Mouse (Mus musculus) kidney, embryonic 16.5 days (tissue): ENCODE measurements at regions not wholly inside any gene's neighbourhood (a gene's known extent, or its start where the extent isn't known, plus 50 kb on each side); places are given as distances from the start of the nearest gene placed in this dataset.
A peak's percentile ranks its signal among the peaks of the same experiment; 100 is the strongest.

Experiments used
- ATAC-seq: fragments of 200-750 bp; cut with Nextera tagmentation; 2 replicates; pipeline ENCODE4 v1.8.0; 2017; ENCODE audit warnings: moderate TSS enrichment; ENCODE audit not compliant: low FRiP score, low TSS enrichment
- H3K27ac ChIP-seq: fragments of 300-500 bp; sonication (generic); 2 replicates; pipeline ENCODE4 v1.5.1; 2014; ENCODE audit warnings: low read length
- H3K27me3 ChIP-seq: fragments of 300-500 bp; sonication (generic); 2 replicates; pipeline ENCODE4 v1.6.1; 2014; ENCODE audit warnings: low read length, control low read depth, mixed read lengths; ENCODE audit not compliant: insufficient read depth
- H3K36me3 ChIP-seq: fragments of 300-500 bp; sonication (generic); 2 replicates; pipeline ENCODE4 v1.6.1; 2014; ENCODE audit warnings: low read length, control low read depth, mixed read lengths; ENCODE audit not compliant: insufficient read depth
- H3K4me1 ChIP-seq: fragments of 300-500 bp; sonication (generic); 2 replicates; pipeline ENCODE4 v1.6.1; 2014; ENCODE audit warnings: low read length, control low read depth, mixed read lengths; ENCODE audit not compliant: insufficient read depth
- H3K4me2 ChIP-seq: fragments of 300-500 bp; sonication (generic); replicated peaks from 2 replicates; pipeline ENCODE4 v1.6.1; 2014; ENCODE audit warnings: low read depth, low read length
- H3K4me3 ChIP-seq: fragments of 300-500 bp; sonication (generic); 2 replicates; pipeline ENCODE4 v1.5.1; 2014; ENCODE audit warnings: mild to moderate bottlenecking, low read length
- H3K9ac ChIP-seq: fragments of 300-500 bp; sonication (generic); replicated peaks from 2 replicates; pipeline ENCODE4 v1.6.1; 2014; ENCODE audit warnings: low read length
- H3K9me3 ChIP-seq: fragments of 300-500 bp; sonication (generic); 2 replicates; pipeline ENCODE4 v1.6.1; 2016; ENCODE audit warnings: low read length, control low read depth
- WGBS: fragments of 180-500 bp; shearing (Covaris S2); extraction: QIAGEN DNeasy Blood & Tissue Kit; methylation state at CpG from one replicate; pipeline ENCODE4 v1.1.7; 2014; 5-methylcytosine and 5-hydroxymethylcytosine counted together

DNA sequence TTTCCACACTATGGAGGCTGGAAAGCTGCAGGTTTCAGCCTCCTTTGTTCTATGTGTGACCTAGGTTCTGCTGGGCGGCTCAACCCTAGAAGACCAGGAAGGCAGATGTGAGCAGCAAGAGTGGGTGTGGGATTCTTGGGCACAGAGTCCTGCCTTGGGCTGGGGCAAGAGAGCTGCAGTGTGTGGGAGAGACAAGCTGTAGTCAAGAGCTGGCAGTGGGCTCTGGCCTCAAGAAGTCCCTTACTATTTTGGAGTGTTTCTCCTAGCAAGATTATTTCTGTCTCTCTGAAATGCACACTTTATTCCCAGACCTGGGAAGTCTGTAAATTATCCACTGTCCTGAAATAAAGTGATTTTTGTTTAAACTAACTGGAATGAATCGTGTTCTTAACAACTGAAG lies 211.5 kb downstream of the Nedd1 start:
- WGBS: 69% methylated on average over 2 of the region's 2 CpGs
- no peak overlapping the region for H3K4me3 ChIP-seq
- no peak overlapping the region for H3K4me2 ChIP-seq
- H3K9ac ChIP-seq: no peak overlapping the region
- H3K27me3 ChIP-seq: no peaks in the 10 kb centered on the region
- no peak overlapping the region for H3K27ac ChIP-seq
- no peaks in the 10 kb centered on the region for H3K36me3 ChIP-seq
- H3K4me1 ChIP-seq: no peaks in the 10 kb centered on the region
- ATAC-seq: no peak
- no peaks in the 10 kb centered on the region for H3K9me3 ChIP-seq

DNA sequence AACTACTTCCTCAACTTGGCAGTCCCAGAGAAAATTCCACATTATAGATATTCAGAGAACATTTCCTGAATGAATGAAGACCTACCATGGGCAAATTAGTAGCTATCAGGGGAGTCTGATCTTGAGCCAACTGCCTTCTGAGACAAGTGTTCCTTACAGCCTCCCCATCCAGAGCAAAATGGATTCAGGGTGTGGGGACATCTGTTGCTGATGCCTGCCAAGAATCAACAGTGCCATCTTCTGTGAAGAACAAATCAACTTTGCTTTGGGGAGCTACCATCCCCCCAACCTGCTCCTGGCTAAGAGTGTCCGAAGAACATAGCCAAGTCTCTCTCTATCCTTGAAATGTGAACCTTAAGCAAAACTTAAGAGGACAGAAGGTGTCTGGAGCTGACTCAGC lies 217.9 kb downstream of the Nedd1 start:
- Histone ChIP-seq H3K4me1 (no peaks in the 10 kb centered on the region), H3K27me3 (no peaks in the 10 kb centered on the region), H3K9ac (no peak overlapping the region), H3K4me3 (no peak overlapping the region), H3K36me3 (no peaks in the 10 kb centered on the region), H3K27ac (no peak overlapping the region), H3K4me2 (no peak overlapping the region), H3K9me3 (no peaks in the 10 kb centered on the region)
- no peak for ATAC-seq
- WGBS: 91% methylated on average over 1 of the region's 1 CpGs

DNA sequence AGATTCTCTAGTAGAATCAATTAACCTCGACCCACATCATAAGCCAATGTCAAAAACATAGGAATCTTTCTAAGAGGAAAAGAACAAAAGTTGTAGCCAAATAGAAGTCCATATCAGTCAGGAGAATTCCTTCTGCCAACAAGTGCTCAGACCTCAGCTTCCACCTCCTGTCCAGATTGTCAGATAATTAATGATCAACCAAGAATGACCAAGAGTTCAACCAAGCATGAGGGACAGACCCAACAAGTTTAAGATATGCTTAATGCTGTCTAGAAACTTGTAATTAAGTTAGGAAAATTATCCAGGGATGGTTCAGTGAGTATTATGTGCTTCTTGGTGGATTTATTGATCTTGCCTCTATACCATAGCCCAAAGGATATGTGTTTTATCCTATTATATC lies 238.6 kb downstream of the Nedd1 start:
- Histone ChIP-seq H3K4me1 (no peaks in the 10 kb centered on the region), H3K27me3 (no peaks in the 10 kb centered on the region), H3K4me2 (no peak overlapping the region), H3K9me3 (peaks cover 14% of the 10 kb centered on the region; the same call in 1 of the 2 replicates), H3K9ac (no peak overlapping the region), H3K4me3 (no peak overlapping the region), H3K36me3 (no peaks in the 10 kb centered on the region), H3K27ac (peak overlapping the region; percentile 46; the same call in 1 of the 2 replicates)
- 50% methylated on average over 1 of the region's 1 CpGs for WGBS
- ATAC-seq: peak; percentile 86

DNA sequence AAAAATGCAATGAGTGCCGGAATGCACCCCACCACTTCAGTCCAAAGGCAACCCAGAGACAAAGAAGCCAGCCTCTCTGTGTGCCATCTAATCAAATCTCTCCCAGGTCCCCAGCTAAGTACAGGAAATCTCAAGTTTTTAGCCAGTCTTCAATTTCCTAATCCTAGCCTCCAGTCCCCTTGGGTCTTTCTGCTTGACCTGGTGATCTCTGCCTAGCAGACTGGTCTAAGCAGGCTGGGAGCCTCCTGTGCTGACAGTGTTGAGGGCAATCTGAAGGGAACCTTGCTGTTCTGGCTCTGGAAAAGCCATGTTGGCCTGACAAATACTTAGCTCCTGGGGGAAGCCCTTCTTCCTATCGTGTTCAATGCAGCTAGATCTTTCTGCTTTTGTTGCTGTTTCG lies 248.9 kb downstream of the Nedd1 start:
- Histone ChIP-seq H3K36me3 (no peaks in the 10 kb centered on the region), H3K4me3 (no peak overlapping the region), H3K4me1 (no peaks in the 10 kb centered on the region), H3K27me3 (no peaks in the 10 kb centered on the region), H3K4me2 (no peak overlapping the region), H3K9me3 (peaks cover 6% of the 10 kb centered on the region), H3K9ac (no peak overlapping the region), H3K27ac (no peak overlapping the region)
- 53% methylated on average over 3 of the region's 3 CpGs for WGBS
- ATAC-seq: no peak

DNA sequence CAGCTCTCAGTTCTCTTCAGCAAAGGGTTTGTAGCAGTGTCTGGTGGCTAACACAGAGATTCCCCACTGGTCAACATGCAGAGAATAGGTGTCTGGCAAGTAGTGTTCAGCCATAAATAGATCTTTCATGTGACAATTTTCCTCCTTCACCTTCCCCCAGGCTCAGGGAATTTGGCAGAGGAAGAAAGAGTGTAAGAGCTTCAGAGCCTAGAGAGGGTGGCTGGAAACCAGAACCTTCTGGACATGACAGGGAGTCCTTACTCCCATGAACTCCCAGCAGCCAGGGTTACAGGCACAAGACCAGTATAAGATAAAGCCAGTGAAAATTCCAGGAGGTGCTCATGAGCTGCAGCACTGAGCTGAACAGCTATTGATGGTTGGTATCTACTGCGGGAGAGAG lies 251.1 kb downstream of the Nedd1 start:
- Histone ChIP-seq H3K4me1 (no peaks in the 10 kb centered on the region), H3K36me3 (no peaks in the 10 kb centered on the region), H3K27ac (no peak overlapping the region), H3K4me3 (no peak overlapping the region), H3K4me2 (no peak overlapping the region), H3K9me3 (peaks cover 6% of the 10 kb centered on the region), H3K9ac (no peak overlapping the region), H3K27me3 (no peaks in the 10 kb centered on the region)
- no peak for ATAC-seq
- 95% methylated on average over 1 of the region's 1 CpGs for WGBS

DNA sequence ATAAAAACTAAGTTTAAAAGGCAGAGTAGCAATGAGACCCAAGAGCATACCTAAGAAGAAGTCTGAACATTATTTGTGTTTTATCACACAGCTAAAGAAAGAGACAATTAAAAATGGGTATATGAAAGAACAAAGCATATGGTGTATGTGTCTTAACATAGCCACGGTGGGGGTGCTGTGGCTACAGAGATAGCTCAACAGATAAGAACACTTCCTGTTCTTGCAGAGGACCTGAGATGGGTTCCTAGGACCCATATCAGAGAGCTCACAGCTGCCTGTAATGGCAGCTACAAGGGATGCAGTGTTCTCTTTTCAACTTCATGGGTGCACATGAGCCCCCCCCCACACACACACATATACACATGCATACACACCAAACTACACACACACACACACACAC lies 267.0 kb downstream of the Nedd1 start:
- Histone ChIP-seq H3K9me3 (no peaks in the 10 kb centered on the region), H3K4me2 (no peak overlapping the region), H3K36me3 (no peaks in the 10 kb centered on the region), H3K4me3 (no peak overlapping the region), H3K27me3 (no peaks in the 10 kb centered on the region), H3K9ac (no peak overlapping the region), H3K4me1 (0 out of 2 replicates have a peak, but pooled peaks cover 7% of the 10 kb centered on the region), H3K27ac (no peak overlapping the region)
- ATAC-seq: no peak
- WGBS: 82% methylated on average over 1 of the region's 1 CpGs

DNA sequence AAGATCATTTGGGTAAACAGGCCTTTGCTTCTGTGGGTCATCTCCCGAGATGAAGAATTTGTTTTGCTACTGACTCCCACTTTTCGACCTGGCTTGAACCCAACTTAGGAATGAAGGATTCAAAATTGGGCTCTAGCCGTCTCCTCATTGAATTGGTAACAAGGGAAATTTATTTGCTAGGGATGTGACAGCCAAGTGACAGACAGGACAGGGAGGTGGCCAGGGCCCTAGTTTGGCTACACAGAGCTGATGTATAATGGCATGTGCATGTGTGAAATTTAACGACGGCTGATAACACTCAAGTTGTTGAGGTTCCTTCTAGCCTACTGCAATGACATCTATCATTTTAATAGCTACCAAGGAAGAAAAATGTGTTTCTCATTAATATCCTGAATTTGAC lies 268.7 kb downstream of the Nedd1 start:
- H3K4me2 ChIP-seq: no peak overlapping the region
- H3K4me1 ChIP-seq: 0 out of 2 replicates have a peak, but pooled peaks cover 7% of the 10 kb centered on the region
- H3K9ac ChIP-seq: no peak overlapping the region
- no peaks in the 10 kb centered on the region for H3K36me3 ChIP-seq
- H3K4me3 ChIP-seq: no peak overlapping the region
- H3K27me3 ChIP-seq: no peaks in the 10 kb centered on the region
- 21% methylated on average over 5 of the region's 5 CpGs for WGBS
- ATAC-seq: no peak
- H3K27ac ChIP-seq: no peak overlapping the region
- no peaks in the 10 kb centered on the region for H3K9me3 ChIP-seq

DNA sequence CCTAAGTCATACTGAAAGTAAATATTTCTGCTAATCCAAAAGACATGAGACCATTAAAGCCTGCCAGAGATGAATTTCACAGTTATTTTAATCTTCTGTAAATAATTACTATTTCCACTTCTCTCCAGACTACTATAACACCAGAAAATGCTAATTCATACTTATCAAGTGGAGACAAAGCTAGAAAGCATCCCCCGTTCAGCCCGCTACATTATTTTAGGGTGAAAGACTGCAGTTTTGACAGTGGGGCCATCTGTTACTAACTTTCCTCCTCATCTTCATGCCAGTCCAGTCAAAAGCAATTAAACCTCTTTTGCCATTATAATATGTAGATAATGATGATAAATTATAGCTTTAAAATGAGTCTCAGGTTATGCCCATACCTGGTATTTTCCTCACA lies 276.3 kb downstream of the Nedd1 start:
- WGBS: 97% methylated on average over 2 of the region's 2 CpGs
- H3K27ac ChIP-seq: no peak overlapping the region
- H3K4me2 ChIP-seq: no peak overlapping the region
- ATAC-seq: no peak
- H3K4me3 ChIP-seq: no peak overlapping the region
- H3K4me1 ChIP-seq: no peaks in the 10 kb centered on the region
- H3K9me3 ChIP-seq: no peaks in the 10 kb centered on the region
- H3K36me3 ChIP-seq: no peaks in the 10 kb centered on the region
- no peak overlapping the region for H3K9ac ChIP-seq
- no peaks in the 10 kb centered on the region for H3K27me3 ChIP-seq

DNA sequence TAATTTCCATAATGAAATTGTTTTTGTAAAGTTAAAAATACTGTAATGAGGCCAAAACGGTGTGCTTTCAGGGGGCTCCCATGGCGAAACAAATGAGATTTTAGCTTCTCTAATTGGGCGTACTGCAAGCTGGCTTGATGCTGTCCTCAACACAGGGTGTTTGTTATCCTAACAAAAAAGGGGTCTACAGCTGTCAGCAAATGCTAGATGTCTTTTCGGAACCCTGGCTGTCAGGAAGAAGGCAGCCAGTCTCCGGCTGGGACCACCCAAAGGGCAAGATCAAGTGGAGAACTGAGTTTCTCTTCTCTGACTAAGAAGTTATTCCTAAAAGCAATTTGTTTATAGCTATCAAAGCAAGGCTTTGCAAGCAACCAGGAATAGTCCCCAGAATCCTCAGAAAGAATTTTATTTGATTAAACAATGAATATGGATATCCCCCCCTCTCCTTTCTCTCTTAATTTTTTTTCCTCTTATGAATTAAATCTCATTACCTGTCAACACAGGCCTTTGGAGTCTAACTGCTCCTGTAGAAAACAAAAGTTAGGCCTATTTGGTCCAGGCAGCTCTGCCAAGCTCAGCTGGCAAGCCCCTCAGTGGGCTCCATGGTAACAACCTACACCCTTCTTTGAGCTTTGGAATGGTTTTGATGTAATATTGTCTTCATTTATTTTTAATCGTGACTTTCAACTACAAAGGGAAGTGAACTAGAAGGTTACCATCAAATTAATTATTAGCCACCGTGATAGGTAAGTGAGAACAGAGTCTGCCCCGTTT lies 283.4 kb downstream of the Nedd1 start:
- no peak for ATAC-seq
- Histone ChIP-seq H3K4me1 (no peaks in the 10 kb centered on the region), H3K9ac (no peak overlapping the region), H3K36me3 (no peaks in the 10 kb centered on the region), H3K4me2 (no peak overlapping the region), H3K27me3 (no peaks in the 10 kb centered on the region), H3K9me3 (no peaks in the 10 kb centered on the region), H3K27ac (no peak overlapping the region), H3K4me3 (no peak overlapping the region)
- 60% methylated on average over 8 of the region's 8 CpGs for WGBS

DNA sequence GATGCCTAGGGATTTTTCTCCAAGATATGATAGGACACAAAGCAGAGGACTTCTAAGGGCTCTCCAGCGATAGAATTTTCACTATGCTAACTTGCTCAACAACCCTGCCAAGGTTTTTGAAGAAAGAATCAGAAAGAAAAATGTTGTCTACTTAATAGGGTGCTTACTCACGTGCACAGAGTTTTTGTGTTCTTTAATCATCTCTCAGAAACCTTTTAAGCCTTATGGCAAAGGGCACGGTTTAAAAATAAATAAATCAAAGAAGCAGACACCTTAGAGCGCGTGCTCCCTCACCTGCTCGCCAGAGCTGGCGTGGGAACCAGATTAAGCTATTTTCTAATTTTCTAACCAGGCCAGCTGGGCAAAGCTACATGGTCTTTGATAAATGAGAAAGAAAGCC lies 293.0 kb downstream of the Nedd1 start:
- 50% methylated on average over 7 of the region's 7 CpGs for WGBS

More for the DNA sequence above, 293.0 kb downstream of the Nedd1 start:
- H3K9me3 ChIP-seq: no peaks in the 10 kb centered on the region; the same call in 1 of the 2 replicates
- no peak for ATAC-seq
- H3K27me3 ChIP-seq: no peaks in the 10 kb centered on the region
- no peak overlapping the region for H3K9ac ChIP-seq
- H3K27ac ChIP-seq: no peak overlapping the region
- peaks cover 3% of the 10 kb centered on the region; the same call in 1 of the 2 replicates for H3K4me1 ChIP-seq
- H3K36me3 ChIP-seq: no peaks in the 10 kb centered on the region
- no peak overlapping the region for H3K4me3 ChIP-seq
- H3K4me2 ChIP-seq: no peak overlapping the region
